Mouse (Mus musculus) myocyte (in vitro differentiated cells): ENCODE data around the gene Plekhg6. TPM values are rescaled to one million over a fixed set of nuclear protein-coding genes. Genes with fewer than 3 reads are reported as not detected.

Experiments
- H3K27me3 ChIP-seq: one replicate; pipeline ENCODE4 v1.6.1; 2011; ENCODE audit not compliant: control insufficient read depth, insufficient read depth, insufficient read length
- H3K36me3 ChIP-seq: one replicate; pipeline ENCODE4 v1.6.1; 2011; ENCODE audit not compliant: control insufficient read depth, insufficient read depth
- H3K4me2 ChIP-seq: one replicate; pipeline ENCODE4 v1.6.1; 2011; ENCODE audit warnings: low read depth, control low read depth
- H3K4me3 ChIP-seq: one replicate; pipeline ENCODE4 v1.5.1; 2011; ENCODE audit warnings: mild to moderate bottlenecking, control low read depth, moderate library complexity
- H3K79me2 ChIP-seq: one replicate; pipeline ENCODE4 v1.6.1; 2011; ENCODE audit not compliant: control insufficient read depth, insufficient read depth
- H3ac ChIP-seq: one replicate; pipeline ENCODE4 v1.6.1; 2011; ENCODE audit not compliant: control insufficient read depth, insufficient read length
- CEBPB ChIP-seq: IDR thresholded peaks from 2 replicates; pipeline ENCODE4 v1.6.1; 2011; ENCODE audit warnings: mild to moderate bottlenecking, moderate library complexity; ENCODE audit not compliant: poor library complexity, insufficient read depth, severe bottlenecking
- E2F4 ChIP-seq: IDR thresholded peaks from one replicate; pipeline ENCODE4 v1.6.1; 2011; ENCODE audit warnings: mild to moderate bottlenecking, control low read depth, moderate library complexity; ENCODE audit not compliant: insufficient read depth
- MAX ChIP-seq: IDR thresholded peaks from one replicate; pipeline ENCODE4 v1.6.1; 2011; ENCODE audit warnings: low read depth, mild to moderate bottlenecking, control low read depth
- MYOD1 ChIP-seq, 3 experiments: IDR thresholded peaks; one replicate each; pipeline ENCODE4 v1.6.1; 2011; ENCODE audit warnings: control low read depth in 2 of 3, low read depth in 2 of 3, mild to moderate bottlenecking in 2 of 3, moderate library complexity in 1 of 3; ENCODE audit not compliant: insufficient read length in 2 of 3, control insufficient read depth in 1 of 3
- MYOG ChIP-seq, 3 experiments: IDR thresholded peaks; one replicate each; pipeline ENCODE4 v1.6.1; 2011; ENCODE audit warnings: control low read depth in 2 of 3, low read depth in 2 of 3, mild to moderate bottlenecking in 2 of 3; ENCODE audit not compliant: insufficient read length in 2 of 3, control insufficient read depth in 1 of 3, insufficient read depth in 1 of 3
- POLR2A ChIP-seq: IDR thresholded peaks from one replicate; pipeline ENCODE4 v1.6.1; 2011; ENCODE audit warnings: low read depth, mild to moderate bottlenecking, control low read depth, moderate library complexity; ENCODE audit not compliant: insufficient read length
- POLR2AphosphoS2 ChIP-seq: IDR thresholded peaks from one replicate; pipeline ENCODE4 v1.6.1; 2011; ENCODE audit warnings: low read depth, control low read depth; ENCODE audit not compliant: insufficient read length
- REST ChIP-seq: IDR thresholded peaks from one replicate; pipeline ENCODE4 v1.6.1; 2011; ENCODE audit warnings: mild to moderate bottlenecking, control low read depth, moderate library complexity; ENCODE audit not compliant: insufficient read depth, insufficient read length
- SRF ChIP-seq: IDR thresholded peaks from one replicate; pipeline ENCODE4 v1.6.1; 2011; ENCODE audit warnings: low read depth; ENCODE audit not compliant: control insufficient read depth, insufficient read length
- TCF12 ChIP-seq: IDR thresholded peaks from one replicate; pipeline ENCODE4 v1.6.1; 2011; ENCODE audit warnings: mild to moderate bottlenecking, control low read depth; ENCODE audit not compliant: poor library complexity, insufficient read depth, severe bottlenecking
- TCF3 ChIP-seq: IDR thresholded peaks from one replicate; pipeline ENCODE4 v1.6.1; 2011; ENCODE audit warnings: low read depth, control low read depth; ENCODE audit not compliant: insufficient read length
- USF1 ChIP-seq: IDR thresholded peaks from one replicate; pipeline ENCODE4 v1.6.1; 2011; ENCODE audit warnings: low read depth, mild to moderate bottlenecking, control low read depth, moderate library complexity
- polyA plus RNA-seq: library from polyadenylated mRNA; unstranded; fragments of >200 nt; fragmentation: generic; extraction: Trizol; gene quantifications from one replicate; pipeline ENCODE4 v1.2.1, GENCODE M21; 2012; ENCODE audit warnings: missing spikeins

The Plekhg6 gene
- polyA plus RNA-seq, 1 experiment = 0.14 TPM

GRCm38 (mm10) chr6:125357334-125357733 is 23.3 kb downstream of the Plekhg6 start:
- peaks cover 9% of the 10 kb centered on the region for H3K36me3 ChIP-seq
- H3ac ChIP-seq = no peak overlapping the region
- H3K79me2 ChIP-seq = peaks cover 42% of the 10 kb centered on the region
- H3K4me2 ChIP-seq = no peak overlapping the region
- no peaks in the 10 kb centered on the region for H3K27me3 ChIP-seq
- no peak overlapping the region for H3K4me3 ChIP-seq
- no peak for TF ChIP-seq CEBPB

- no peaks in the 10 kb centered on the region for H3K27me3 ChIP-seq
- H3K36me3 ChIP-seq = peaks cover 9% of the 10 kb centered on the region
- no peak overlapping the region for H3K4me3 ChIP-seq
- TF ChIP-seq MYOD1 (IDR thresholded peaks at IDR 0.05; ENCODE audit: control insufficient read depth in 1 of 3, insufficient read length in 2 of 3, low read depth in 2 of 3) = no peak
- TF ChIP-seq TCF12 = no peak
- no peak for TF ChIP-seq POLR2AphosphoS2
- no peak for TF ChIP-seq CEBPB
- TF ChIP-seq MYOG (IDR thresholded peaks at IDR 0.05; ENCODE audit: control insufficient read depth in 1 of 3, insufficient read depth in 1 of 3, insufficient read length in 2 of 3, low read depth in 2 of 3) = no peak
- TF ChIP-seq MAX = no peak
- no peak for TF ChIP-seq E2F4
- TF ChIP-seq REST = no peak
- no peak for TF ChIP-seq SRF
- no peak for TF ChIP-seq POLR2A
- no peak for TF ChIP-seq USF1
- no peak for TF ChIP-seq TCF3
- H3ac ChIP-seq = no peak overlapping the region
- H3K79me2 ChIP-seq = peaks cover 52% of the 10 kb centered on the region
- H3K4me2 ChIP-seq = no peak overlapping the region
These were observed 24.3 kb downstream of the Plekhg6 start for GRCm38 (mm10) chr6:125356264-125356663.

- Histone ChIP-seq H3K4me2 (peak overlapping the region; percentile 77), H3K79me2 (peaks cover 61% of the 10 kb centered on the region), H3K4me3 (peak overlapping the region; percentile 1), H3K27me3 (no peaks in the 10 kb centered on the region), H3ac (no peak overlapping the region), H3K36me3 (peaks cover 5% of the 10 kb centered on the region)
- no peak for TF ChIP-seq POLR2A
- peak in 2 of 3 experiments; percentile 41 to 87 for TF ChIP-seq MYOG (IDR thresholded peaks at IDR 0.05; ENCODE audit: control insufficient read depth in 1 of 3, insufficient read depth in 1 of 3, insufficient read length in 2 of 3, low read depth in 2 of 3)
- TF ChIP-seq MYOD1 (IDR thresholded peaks at IDR 0.05; ENCODE audit: control insufficient read depth in 1 of 3, insufficient read length in 2 of 3, low read depth in 2 of 3) = peak in 2 of 3 experiments; percentile 60 to 69
These were observed 25.3 kb downstream of the Plekhg6 start for GRCm38 (mm10) chr6:125355197-125355741.

- H3K4me3 ChIP-seq = peak overlapping the region; percentile 1
- no peaks in the 10 kb centered on the region for H3K27me3 ChIP-seq
- H3ac ChIP-seq = no peak overlapping the region
- H3K79me2 ChIP-seq = peaks cover 68% of the 10 kb centered on the region
- TF ChIP-seq SRF (peak; percentile 22), REST (no peak), TCF12 (no peak), E2F4 (no peak), USF1 (peak; percentile 96)
- peak overlapping the region; percentile 77 for H3K4me2 ChIP-seq
- H3K36me3 ChIP-seq = peaks cover 4% of the 10 kb centered on the region
These were observed 26.0 kb downstream of the Plekhg6 start for GRCm38 (mm10) chr6:125354352-125355151.

GRCm38 (mm10) chr6:125353655-125354054 is 26.9 kb downstream of the Plekhg6 start:
- H3K27me3 ChIP-seq = no peaks in the 10 kb centered on the region
- H3K4me3 ChIP-seq = peak overlapping the region; percentile 1
- no peak overlapping the region for H3ac ChIP-seq
- peak overlapping the region; percentile 77 for H3K4me2 ChIP-seq
- peaks cover 72% of the 10 kb centered on the region for H3K79me2 ChIP-seq
- TF ChIP-seq REST (no peak), MYOG (IDR thresholded peaks at IDR 0.05; ENCODE audit: control insufficient read depth in 1 of 3, insufficient read depth in 1 of 3, insufficient read length in 2 of 3, low read depth in 2 of 3) (no peak), SRF (no peak), TCF12 (no peak), MAX (no peak), MYOD1 (IDR thresholded peaks at IDR 0.05; ENCODE audit: control insufficient read depth in 1 of 3, insufficient read length in 2 of 3, low read depth in 2 of 3) (no peak), USF1 (no peak), POLR2A (no peak), POLR2AphosphoS2 (no peak), CEBPB (no peak)
- no peaks in the 10 kb centered on the region for H3K36me3 ChIP-seq
